Mouse (Mus musculus) lung, embryonic 14.5 days (tissue): ENCODE results near the gene Prdm15. TPM values are rescaled to one million over a fixed set of nuclear protein-coding genes. Genes with fewer than 3 reads are reported as not detected.

Experiments
- ATAC-seq: fragments of 200-750 bp; cut with Nextera tagmentation; 2 replicates; pipeline ENCODE4 v1.8.0; 2017; ENCODE audit warnings: mild to moderate bottlenecking, moderate TSS enrichment, moderate library complexity; ENCODE audit not compliant: insufficient read depth
- DNase-seq: peaks from one replicate; pipeline ENCODE4 v3.0.0-alpha.2; 2015
- H3K27ac ChIP-seq: fragments of 300-500 bp; sonication (generic); 2 replicates; pipeline ENCODE4 v1.5.1; 2014; ENCODE audit warnings: low read depth, mild to moderate bottlenecking, moderate library complexity
- H3K27me3 ChIP-seq: fragments of 300-500 bp; sonication (generic); 2 replicates; pipeline ENCODE4 v1.6.1; 2014; ENCODE audit warnings: low read length, control low read depth; ENCODE audit not compliant: insufficient read depth
- H3K36me3 ChIP-seq: fragments of 300-500 bp; sonication (generic); 2 replicates; pipeline ENCODE4 v1.6.1; 2014; ENCODE audit warnings: control low read depth; ENCODE audit not compliant: insufficient read depth
- H3K4me1 ChIP-seq: fragments of 300-500 bp; sonication (generic); 2 replicates; pipeline ENCODE4 v1.6.1; 2014; ENCODE audit warnings: antibody characterized with exemption, control low read depth; ENCODE audit not compliant: insufficient read depth
- H3K4me2 ChIP-seq: fragments of 300-500 bp; sonication (generic); 2 replicates; pipeline ENCODE4 v1.6.1; 2014; ENCODE audit warnings: mild to moderate bottlenecking
- H3K4me3 ChIP-seq: fragments of 300-500 bp; sonication (generic); 2 replicates; pipeline ENCODE4 v1.5.1; 2014; ENCODE audit warnings: low read depth, low read length
- H3K9ac ChIP-seq: fragments of 300-500 bp; sonication (generic); 2 replicates; pipeline ENCODE4 v1.6.1; 2014
- H3K9me3 ChIP-seq: fragments of 300-500 bp; sonication (generic); 2 replicates; pipeline ENCODE4 v1.6.1; 2016; ENCODE audit warnings: low read depth, low read length, control low read depth
- CTCF ChIP-seq: IDR thresholded peaks from 2 replicates; pipeline ENCODE4 v1.5.1; 2016; ENCODE audit warnings: antibody characterized with exemption, low read depth
- whole genome bisulfite sequencing: fragments of 180-500 bp; shearing (Covaris S2); extraction: QIAGEN DNeasy Blood & Tissue Kit; methylation state at CpG from one replicate; pipeline ENCODE4 v1.1.7; 2014; 5-methylcytosine and 5-hydroxymethylcytosine counted together
- polyA plus RNA-seq: library from polyadenylated mRNA; unstranded; fragments of >200 nt; fragmentation: Nextera tagmentation; extraction: Ambion mirVana; gene quantifications from 2 replicates; pipeline ENCODE4 v1.2.1, GENCODE M21; 2014

The Prdm15 gene
- polyA plus RNA-seq, 1 experiment from 2014 or later = 13.3 TPM

- peaks cover 23% of the 10 kb centered on the region for H3K36me3 ChIP-seq
- H3K27me3 ChIP-seq = no peaks in the 10 kb centered on the region
- no peak overlapping the region for H3K9ac ChIP-seq
- no peak for TF ChIP-seq CTCF
- no peak for ATAC-seq
- H3K27ac ChIP-seq = no peak overlapping the region
- no peak overlapping the region for H3K4me2 ChIP-seq
- no peaks in the 10 kb centered on the region for H3K4me1 ChIP-seq
- H3K4me3 ChIP-seq = no peak overlapping the region
- DNase-seq = no peak
- WGBS = 86% methylated on average over 4 of the region's 4 CpGs
- H3K9me3 ChIP-seq = no peaks in the 10 kb centered on the region
Observed at GRCm38 (mm10) chr16:97875101-97875500, 23.5 kb upstream of the Prdm15 start.

DNA sequence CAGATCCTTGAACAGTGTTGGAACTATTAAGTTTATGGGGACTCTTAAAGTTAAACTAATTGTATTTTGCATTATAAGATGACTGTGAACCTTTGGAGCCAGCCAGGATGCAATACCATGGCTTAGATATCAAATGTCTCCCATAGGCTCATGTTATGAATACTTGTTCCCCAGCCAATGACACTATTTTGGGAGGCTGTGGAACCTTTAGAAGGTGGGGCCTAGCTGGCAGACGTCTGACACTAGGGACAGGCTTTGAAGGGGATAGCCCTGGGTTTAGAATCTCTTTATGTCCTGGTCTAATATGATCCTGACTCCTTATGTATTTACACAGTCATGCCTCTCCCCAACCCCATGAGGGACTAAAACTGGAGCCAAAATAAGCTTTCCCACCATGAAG is 22.7 kb upstream of the Prdm15 start:
- Histone ChIP-seq H3K9me3 (no peaks in the 10 kb centered on the region), H3K4me1 (no peaks in the 10 kb centered on the region), H3K4me3 (no peak overlapping the region), H3K4me2 (no peak overlapping the region), H3K36me3 (peaks cover 23% of the 10 kb centered on the region), H3K9ac (no peak overlapping the region), H3K27ac (no peak overlapping the region), H3K27me3 (no peaks in the 10 kb centered on the region)
- WGBS = 39% methylated on average over 1 of the region's 1 CpGs
- no peak for TF ChIP-seq CTCF
- no peak for DNase-seq
- no peak for ATAC-seq

DNA sequence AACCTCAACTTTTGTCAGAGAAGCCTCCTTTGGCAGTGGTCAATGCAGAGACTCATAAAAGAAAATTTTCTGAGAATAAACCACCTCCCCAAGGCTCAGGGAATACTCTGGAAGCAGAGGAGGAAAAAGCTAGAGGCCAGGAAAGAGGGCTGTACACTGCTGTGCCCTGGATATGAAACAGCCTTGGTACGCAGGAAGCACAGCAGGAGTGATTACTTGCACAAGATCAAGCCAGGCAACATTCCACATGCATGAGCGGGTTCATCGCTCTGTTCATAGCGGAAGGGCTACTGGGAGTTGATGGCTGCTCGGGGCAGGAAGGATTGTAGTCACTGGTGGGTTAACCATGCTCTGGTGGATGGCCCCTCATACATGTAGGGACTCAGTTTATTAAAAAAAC is 21.0 kb upstream of the Prdm15 start:
- H3K4me3 ChIP-seq = no peak overlapping the region
- no peaks in the 10 kb centered on the region for H3K4me1 ChIP-seq
- peak; percentile 14 for DNase-seq
- ATAC-seq = peak; percentile 54; the same call in 1 of the 2 replicates
- H3K4me2 ChIP-seq = no peak overlapping the region
- TF ChIP-seq CTCF = no peak
- peaks cover 30% of the 10 kb centered on the region for H3K36me3 ChIP-seq
- no peak overlapping the region for H3K9ac ChIP-seq
- no peaks in the 10 kb centered on the region for H3K27me3 ChIP-seq
- WGBS = 81% methylated on average over 5 of the region's 5 CpGs
- no peak overlapping the region for H3K27ac ChIP-seq
- H3K9me3 ChIP-seq = no peaks in the 10 kb centered on the region

DNA sequence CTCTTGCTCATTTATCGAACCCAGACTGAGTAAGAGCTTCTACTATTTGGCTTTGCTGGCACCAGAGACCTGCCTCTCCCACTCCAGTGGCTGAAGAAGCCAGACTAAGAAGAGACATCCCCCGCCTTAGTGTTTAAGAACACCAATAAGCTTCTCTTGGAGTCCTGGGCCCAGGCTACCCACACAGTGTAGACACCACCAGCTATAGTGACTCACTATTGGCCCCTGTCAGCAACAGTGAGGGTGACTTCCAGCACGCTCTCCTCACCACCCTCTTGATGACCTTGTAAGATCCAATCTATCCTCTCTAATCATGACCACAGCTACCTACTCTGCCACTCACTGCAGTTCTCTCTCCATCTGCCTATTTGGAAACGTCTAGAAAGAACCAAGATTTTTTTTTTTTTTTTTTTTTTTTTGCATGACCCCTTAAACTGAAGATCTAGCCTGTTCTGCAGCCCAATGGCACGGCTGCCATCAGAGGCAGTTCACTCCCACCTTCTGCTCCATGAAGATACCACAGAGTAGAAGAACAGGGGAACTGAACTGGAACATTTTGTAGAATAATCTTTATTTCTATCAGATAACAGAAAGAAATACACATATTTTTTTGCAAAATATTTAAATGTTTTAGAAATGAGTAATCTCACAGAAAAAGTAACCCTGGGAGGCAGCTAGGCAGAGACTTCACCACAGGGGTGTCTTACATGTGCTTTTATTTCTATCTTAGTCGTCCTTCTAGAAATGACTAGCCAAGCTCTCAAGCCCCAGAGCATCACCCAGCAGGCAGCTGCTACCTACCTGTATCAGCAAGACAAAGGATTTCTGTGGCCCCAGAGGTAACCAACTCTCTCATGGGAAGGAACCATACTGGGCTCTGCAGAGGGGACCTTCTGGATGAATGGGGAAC is 17.8 kb upstream of the Prdm15 start:
- TF ChIP-seq CTCF = no peak
- H3K36me3 ChIP-seq = peaks cover 21% of the 10 kb centered on the region; the same call in 1 of the 2 replicates
- no peak overlapping the region for H3K9ac ChIP-seq
- WGBS = 67% methylated on average over 6 of the region's 6 CpGs
- H3K4me3 ChIP-seq = no peak overlapping the region
- no peak overlapping the region for H3K27ac ChIP-seq
- H3K27me3 ChIP-seq = no peaks in the 10 kb centered on the region
- no peak overlapping the region for H3K4me2 ChIP-seq
- ATAC-seq (no peak), DNase-seq (no peak)
- no peaks in the 10 kb centered on the region for H3K9me3 ChIP-seq
- no peaks in the 10 kb centered on the region for H3K4me1 ChIP-seq

GRCm38 (mm10) chr16:97863932-97864467 is 12.3 kb upstream of the Prdm15 start:
- Histone ChIP-seq H3K9me3 (no peaks in the 10 kb centered on the region), H3K4me3 (no peak overlapping the region), H3K36me3 (peaks cover 23% of the 10 kb centered on the region; the same call in 1 of the 2 replicates), H3K9ac (no peak overlapping the region), H3K4me2 (no peak overlapping the region), H3K4me1 (no peaks in the 10 kb centered on the region), H3K27me3 (no peaks in the 10 kb centered on the region), H3K27ac (no peak overlapping the region)
- ATAC-seq = no peak
- 76% methylated on average over 3 of the region's 3 CpGs for WGBS
- no peak for TF ChIP-seq CTCF
- DNase-seq = no peak

GRCm38 (mm10) chr16:97856050-97856449 is 4.4 kb upstream of the Prdm15 start:
- Histone ChIP-seq H3K9me3 (no peaks in the 10 kb centered on the region), H3K4me2 (no peak overlapping the region), H3K36me3 (peaks cover 14% of the 10 kb centered on the region; the same call in 1 of the 2 replicates), H3K27ac (no peak overlapping the region), H3K4me1 (no peaks in the 10 kb centered on the region), H3K27me3 (no peaks in the 10 kb centered on the region), H3K4me3 (no peak overlapping the region), H3K9ac (no peak overlapping the region)
- no peak for ATAC-seq
- DNase-seq = no peak
- TF ChIP-seq CTCF = no peak

GRCm38 (mm10) chr16:97851061-97851740 is 449 bp downstream of the Prdm15 start:
- under 1% methylated on average over 77 of the region's 77 CpGs for WGBS
- no peak for TF ChIP-seq CTCF

More at GRCm38 (mm10) chr16:97851061-97851740, 449 bp downstream of the Prdm15 start:
- Histone ChIP-seq H3K4me1 (0 out of 2 replicates have a peak, but pooled peaks cover 4% of the 10 kb centered on the region), H3K4me2 (peak overlapping the region; percentile 81), H3K9ac (peak overlapping the region; percentile 98), H3K27ac (peak overlapping the region; percentile 99), H3K36me3 (peaks cover 23% of the 10 kb centered on the region; the same call in 1 of the 2 replicates), H3K27me3 (no peaks in the 10 kb centered on the region), H3K4me3 (peak overlapping the region; percentile 87), H3K9me3 (no peaks in the 10 kb centered on the region)
- peak; percentile 95 for ATAC-seq
- peak; percentile 91 for DNase-seq
